Mouse (Mus musculus) central nervous system, embryonic 11.5 days (tissue): ENCODE measurements around the gene Tomt. TPM values are rescaled to one million over a fixed set of nuclear protein-coding genes. Genes with fewer than 3 reads are reported as not detected.

Experiments
- polyA plus RNA-seq: library from polyadenylated mRNA; depleted of rRNA; stranded (reverse); fragments of >200 nt; gene quantifications from 2 replicates; pipeline ENCODE4 v1.2.3, GENCODE M21; 2012; rRNA removed

Gene Tomt
- 0.12 and 0.41 TPM in 2 replicates for polyA plus RNA-seq

DNA sequence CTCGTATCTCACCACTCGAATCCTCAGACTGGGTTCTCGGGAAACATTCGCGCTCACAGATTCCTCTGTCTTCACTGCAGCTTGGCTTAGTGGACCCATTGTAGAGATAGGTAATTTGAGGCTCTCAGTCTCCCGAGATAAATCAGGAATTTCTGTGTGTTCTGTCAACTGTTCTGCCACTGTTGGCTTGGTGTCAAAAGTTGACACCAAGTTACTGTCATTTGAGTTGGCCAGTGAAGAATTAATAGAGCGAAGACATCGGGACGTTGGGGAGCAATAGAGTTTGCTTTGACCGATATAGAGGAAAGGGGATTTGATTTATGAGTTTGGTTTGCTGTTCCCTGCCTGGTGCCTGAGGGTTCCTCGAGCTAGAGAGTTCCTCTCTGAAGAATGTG lies at the start of gene Tomt:
TSS of gene Tomt (minus strand) at position 73 of the 395 bp plus-strand sequence.

DNA sequence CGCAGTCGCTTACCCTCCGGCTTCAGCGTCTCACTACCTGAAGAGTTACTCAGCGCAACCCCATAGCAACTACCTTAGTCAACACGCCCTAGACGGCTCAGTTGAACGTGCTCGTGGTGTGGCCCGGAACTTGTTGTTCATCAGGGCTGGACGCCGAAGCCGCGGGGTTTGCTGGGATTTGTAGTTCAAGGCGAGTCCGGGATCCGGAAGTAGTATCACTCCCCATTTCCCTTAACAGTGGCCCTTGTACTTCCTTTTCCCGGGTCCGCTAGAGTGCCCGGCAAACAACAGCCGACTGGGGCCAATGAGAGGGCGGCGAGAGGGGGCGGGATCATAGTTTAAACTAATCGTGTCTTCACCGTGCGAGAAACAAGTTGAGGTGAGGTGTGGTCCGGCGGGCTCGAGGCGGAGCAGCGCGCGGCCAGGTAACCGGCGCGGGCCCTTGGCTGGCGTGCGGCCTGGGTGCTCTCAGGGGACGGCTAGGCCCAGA lies 27.6 kb upstream of the Tomt start, which contains the start of the genes Lrrc51 and Numa1:
TSS of gene Lrrc51 (minus strand) at position 145 of the 490 bp plus-strand sequence.
TSS of gene Numa1 (plus strand) at position 361 of the 490 bp plus-strand sequence.

DNA sequence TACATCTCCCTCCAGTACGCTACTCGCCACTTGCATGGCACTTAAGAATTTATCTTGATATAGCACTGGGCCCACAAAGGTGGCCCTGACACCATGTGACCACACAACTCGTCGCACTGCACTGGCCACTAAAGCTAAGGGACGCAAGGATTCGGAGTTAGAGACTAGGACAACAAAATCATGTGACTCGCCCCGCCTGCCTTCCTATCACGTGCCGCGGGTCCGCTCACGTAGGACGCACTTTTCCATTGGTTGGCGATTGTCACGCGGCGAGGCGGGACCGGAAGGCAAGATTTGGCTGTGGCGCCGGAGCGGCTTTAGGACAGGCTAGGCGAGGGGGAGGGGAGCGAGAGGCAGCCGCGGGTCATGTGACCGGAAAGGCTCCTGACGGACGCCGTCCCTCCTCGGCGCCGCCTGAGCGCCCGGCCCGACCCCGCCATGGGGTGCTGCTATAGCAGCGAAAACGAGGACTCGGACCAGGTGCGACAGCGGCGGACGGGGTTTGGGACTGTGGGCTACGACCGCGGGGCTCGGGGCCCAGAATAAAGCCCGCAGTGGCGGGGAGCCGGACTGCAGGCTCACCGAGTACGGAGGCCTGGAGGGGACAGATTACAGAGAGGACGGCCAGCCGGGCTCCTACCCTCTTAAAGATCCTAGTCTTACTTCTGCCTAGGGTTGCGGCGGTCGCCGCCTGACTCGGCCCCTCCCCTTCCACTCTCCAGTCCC lies 435 bp downstream of the Tomt start, which contains the start of gene Lamtor1:
TSS of gene Lamtor1 (plus strand) at position 344 of the 726 bp plus-strand sequence.

DNA sequence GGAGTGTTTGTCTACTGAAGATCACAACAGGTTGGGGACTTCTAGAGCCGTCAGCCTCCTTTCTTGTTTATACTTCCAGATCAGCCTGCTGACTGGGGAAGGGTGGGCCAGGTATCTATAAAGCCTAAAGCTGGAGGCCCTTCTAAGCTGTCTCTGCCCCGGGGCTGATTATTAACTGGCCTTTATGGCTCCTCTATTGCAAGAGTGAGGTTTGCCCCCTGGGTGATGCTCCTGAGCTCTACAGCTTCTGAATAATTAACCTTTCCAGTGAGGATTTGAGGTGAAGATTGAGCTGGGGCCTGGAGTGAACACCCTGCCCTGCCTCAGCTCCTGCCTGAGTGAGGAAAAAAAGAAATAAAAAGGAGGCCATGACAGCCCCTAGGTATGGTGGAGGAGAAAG lies 35.5 kb downstream of the Tomt start, which contains the start of gene Folr1:
TSS of gene Folr1 (minus strand) at position 160 of the 400 bp plus-strand sequence.

DNA sequence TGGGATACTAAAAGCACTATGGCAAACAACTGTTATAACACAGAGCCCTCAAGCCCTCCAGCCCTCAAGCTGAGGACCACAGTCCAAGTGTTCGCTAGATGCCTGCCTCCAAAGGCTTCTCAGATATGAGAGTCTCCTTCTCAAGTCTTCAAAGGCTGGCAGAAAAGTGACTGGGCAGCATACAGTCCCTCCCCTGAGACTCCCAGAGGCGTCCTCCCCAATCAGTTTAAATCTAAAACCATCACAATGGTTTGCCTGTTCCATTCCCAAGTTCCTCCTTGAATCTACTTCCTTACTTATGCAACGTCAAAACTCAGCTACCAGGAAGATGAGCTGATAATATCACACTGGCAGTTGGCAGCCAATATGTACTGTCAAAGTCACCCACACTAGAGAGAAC lies 42.7 kb downstream of the Tomt start, which contains the start of gene Anapc15:
TSS of gene Anapc15 (plus strand) at position 301 of the 400 bp plus-strand sequence.

DNA sequence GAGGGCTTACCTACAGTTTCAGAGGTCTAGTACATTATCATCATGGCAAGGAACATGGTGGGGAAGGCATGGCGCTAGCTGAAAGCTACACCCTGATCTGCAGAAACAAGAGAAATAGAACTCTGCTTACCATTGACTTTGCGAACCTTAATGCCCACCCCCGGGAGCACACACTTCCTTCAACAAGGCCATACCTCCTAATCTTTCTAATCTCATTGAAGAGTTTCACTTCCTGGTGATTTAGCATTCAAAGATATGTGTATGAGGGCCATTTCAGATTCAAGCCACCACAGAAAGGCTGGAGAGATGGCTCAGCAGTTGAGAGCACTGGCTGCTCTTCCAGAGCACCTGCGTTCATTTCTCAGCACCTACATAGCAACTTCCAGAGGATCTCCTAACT lies 49.1 kb downstream of the Tomt start, which contains the start of gene Folr2:
TSS of gene Folr2 (minus strand) at position 101 of the 400 bp plus-strand sequence.

Other genes with a start within 250 kb of the Tomt start
- gene Clpb, start 242.7 kb downstream of the Tomt start, polyA plus RNA-seq = 24.7 and 26.9 TPM in 2 replicates
- 0.80 and 2.0 TPM in 2 replicates for gene Phox2a, start 88.0 kb downstream of the Tomt start, polyA plus RNA-seq
- 58.7 and 79.0 TPM in 2 replicates for gene Inppl1, start 68.1 kb downstream of the Tomt start, polyA plus RNA-seq
- 2.5 TPM in 2 replicates for gene Folr2, start 49.2 kb downstream of the Tomt start, polyA plus RNA-seq
- 124 and 143 TPM in 2 replicates for gene Anapc15, start 42.6 kb downstream of the Tomt start, polyA plus RNA-seq
- gene Folr1, start 35.6 kb downstream of the Tomt start, polyA plus RNA-seq = 5.8 and 12.0 TPM in 2 replicates
- 122 and 155 TPM in 2 replicates for gene Lamtor1, start 455 bp downstream of the Tomt start, polyA plus RNA-seq
- 5.2 and 8.2 TPM in 2 replicates for gene Lrrc51, start 27.5 kb upstream of the Tomt start, polyA plus RNA-seq
- 99.9 and 104 TPM in 2 replicates for gene Numa1, start 27.8 kb upstream of the Tomt start, polyA plus RNA-seq
- gene Il18bp, start 112.3 kb upstream of the Tomt start, polyA plus RNA-seq = 10.8 and 15.4 TPM in 2 replicates
- gene Rnf121, start 159.1 kb upstream of the Tomt start, polyA plus RNA-seq = 44.9 and 79.1 TPM in 2 replicates
- 51.6 and 62.7 TPM in 2 replicates for gene Xndc1, start 159.2 kb upstream of the Tomt start, polyA plus RNA-seq
- 7.5 and 11.2 TPM in 2 replicates for gene Xntrpc, start 159.4 kb upstream of the Tomt start, polyA plus RNA-seq
- 3.6 TPM in 1 of 2 replicates, not detected in the other for gene Trpc2, start 176.8 kb upstream of the Tomt start, polyA plus RNA-seq
- gene Art1, start 195.4 kb upstream of the Tomt start, polyA plus RNA-seq = 0.67 and 3.5 TPM in 2 replicates
- 0.79 and 2.5 TPM in 2 replicates for gene Art5, start 203.1 kb upstream of the Tomt start, polyA plus RNA-seq
- gene Chrna10, start 210.5 kb upstream of the Tomt start, polyA plus RNA-seq = 0.02 TPM in 1 of 2 replicates, not detected in the other